ENCODE assay signal across 10 mouse cellular contexts in genomic region chr5:134236796-134237195, GRCm38 (mm10). TPM values are rescaled to one million over a fixed set of nuclear protein-coding genes. Genes with fewer than 3 reads are reported as not detected.
DNase-seq lines count a peak whose midpoint lies in the region; ATAC-seq and TF ChIP-seq lines count a peak whose summit lies in the region.
"Had no signal": no experiment of that assay in that cellular context is flagged by ENCODE, and none has a peak within 500 bp of the region (broad histone marks: within the 10 kb centered on the region; RNA-seq: fewer than 3 reads in every experiment).

No protein-coding gene starts in this region.

- peaks cover 13% of the 10 kb centered on the region; the same call in 1 of the 2 replicates for H3K4me1 ChIP-seq in lung, postnatal 0 days (ENCODE audit: insufficient read depth, low read depth, low read length)
- peaks cover 29% of the 10 kb centered on the region for H3K4me1 ChIP-seq in lung, adult 2 months (ENCODE audit: control insufficient read depth, insufficient read depth, low read length)
- H3K4me1 ChIP-seq in bone marrow, adult 2 months (ENCODE audit: control insufficient read depth, insufficient read depth, low read length) = peaks cover 6% of the 10 kb centered on the region

- no peak overlapping the region for H3K27ac ChIP-seq in lung, postnatal 0 days (ENCODE audit: low read length)
- H3K27ac ChIP-seq in bone marrow, adult 2 months (ENCODE audit: control insufficient read depth, insufficient read depth, low read depth, low read length, poor library complexity) = peak overlapping the region; percentile 90
- H3K27ac ChIP-seq: liver, embryonic 15.5 days had no signal

- H3K36me3 ChIP-seq in lung, postnatal 0 days (ENCODE audit: insufficient read depth, low read length) = peaks cover 46% of the 10 kb centered on the region

- 58% methylated on average over 6 of the region's 6 CpGs for WGBS in lung, postnatal 0 days
- 50% methylated on average over 6 of the region's 6 CpGs for WGBS in lung, adult 2 months
- 10% methylated on average over 6 of the region's 6 CpGs for WGBS in bone marrow, adult 2 months

- TF ChIP-seq CTCF in lung, postnatal 0 days (IDR thresholded peaks at IDR 0.05) = no peak
- TF ChIP-seq CTCF in lung, adult 2 months (IDR thresholded peaks at IDR 0.05; ENCODE audit: insufficient read depth, low read length) = no peak
- no peak for TF ChIP-seq CTCF in bone marrow, adult 2 months (IDR thresholded peaks at IDR 0.05; ENCODE audit: control insufficient read depth, insufficient read depth, low read length)

- no peak for TF ChIP-seq EP300 in lung, postnatal 0 days (IDR thresholded peaks at IDR 0.05)

- H3K9me3 ChIP-seq in lung, postnatal 0 days (ENCODE audit: low read length) = no peaks in the 10 kb centered on the region
- H3K9me3 ChIP-seq: liver, embryonic 15.5 days had no signal

- no peak for TF ChIP-seq POLR2A in lung, adult 2 months (IDR thresholded peaks at IDR 0.05; ENCODE audit: borderline replicate concordance, extremely low read depth, low read depth, low read length)
- no peak for TF ChIP-seq POLR2A in bone marrow, adult 2 months (IDR thresholded peaks at IDR 0.05; ENCODE audit: borderline replicate concordance, control insufficient read depth, low read depth, low read length)

- H3K4me3 ChIP-seq in lung, postnatal 0 days (ENCODE audit: low read depth, low read length) = no peak overlapping the region
- H3K4me3 ChIP-seq in lung, adult 2 months (replicated peaks; ENCODE audit: extremely low read depth, low read depth, low read length) = no peak overlapping the region
- no peak overlapping the region for H3K4me3 ChIP-seq in bone marrow, adult 2 months (replicated peaks; ENCODE audit: control insufficient read depth, low read depth, low read length)
- H3K4me3 ChIP-seq: liver, embryonic 15.5 days had no signal

- no peaks in the 10 kb centered on the region for H3K27me3 ChIP-seq in lung, postnatal 0 days (replicated peaks; ENCODE audit: insufficient read depth, low read length)
- H3K27me3 ChIP-seq: liver, embryonic 15.5 days had no signal

- ATAC-seq in lung, postnatal 0 days = peak; percentile 8; the same call in 1 of the 2 replicates
- ATAC-seq in megakaryocyte-erythroid progenitor cell, adult 5-6 weeks (replicated peaks; ENCODE audit: low FRiP score, low TSS enrichment, poor library complexity, severe bottlenecking) = no peak

- peak; percentile 53 for DNase-seq in lung, postnatal 0 days (ENCODE audit: low spot score)
- no peak for DNase-seq in lung, adult 2 months
- DNase-seq in naive thymus-derived CD4-positive, alpha-beta T cell, adult 2 months (ENCODE audit: low read depth) = peak; percentile 93
- peak; percentile 82 for DNase-seq in thymus, postnatal 14 days
- no peak for DNase-seq in cerebellum, postnatal 10 days
- no peak for DNase-seq in ovary, adult 18-20 months (ENCODE audit: low spot score)
- DNase-seq: kidney, adult 18-20 months had no signal

- H3K4me2 ChIP-seq in lung, postnatal 0 days (replicated peaks; ENCODE audit: low read depth, low read length) = no peak overlapping the region
- H3K4me2 ChIP-seq: liver, embryonic 15.5 days had no signal

- H3K9ac ChIP-seq in lung, postnatal 0 days (replicated peaks; ENCODE audit: low read depth) = no peak overlapping the region
- H3K9ac ChIP-seq: liver, embryonic 15.5 days had no signal

RNA-seq across cellular contexts. Expression of gene Ncf1, which starts 7.4 kb away (rescaled TPM):
- 19.6 and 19.8 TPM in 2 replicates for polyA plus RNA-seq in lung, postnatal 0 days (2015; fragmentation: Nextera tagmentation; extraction: Ambion mirVana)
- 32.0 and 37.8 TPM in 2 replicates for polyA plus RNA-seq in lung, adult 2 months (2012; rRNA removed)
- polyA plus RNA-seq in bone marrow, adult 2 months (2011; ENCODE audit: insufficient read depth, insufficient read length, low replicate concordance, missing spikeins) = 78.6 and 222 TPM in 2 replicates
- total RNA-seq in megakaryocyte-erythroid progenitor cell, adult 5-6 weeks (2014; fragmentation: Nextera tagmentation) = 1.7 and 12.8 TPM in 2 replicates
- total RNA-seq in megakaryocyte-erythroid progenitor cell, adult 5-6 weeks (2017) = 3.3 and 3.9 TPM in 2 replicates

RNA-seq across cellular contexts. Expression of gene Gtf2ird2, which starts 53.0 kb away (rescaled TPM):
- polyA plus RNA-seq in lung, postnatal 0 days (2015; fragmentation: Nextera tagmentation; extraction: Ambion mirVana) = 4.4 and 5.6 TPM in 2 replicates
- polyA plus RNA-seq in lung, adult 2 months (2012; rRNA removed) = 5.2 and 5.4 TPM in 2 replicates
- 3.0 and 5.5 TPM in 2 replicates for polyA plus RNA-seq in bone marrow, adult 2 months (2011; ENCODE audit: insufficient read depth, insufficient read length, low replicate concordance, missing spikeins)
- 11.6 and 16.0 TPM in 2 replicates for total RNA-seq in megakaryocyte-erythroid progenitor cell, adult 5-6 weeks (2014; fragmentation: Nextera tagmentation)
- 8.6 and 9.0 TPM in 2 replicates for total RNA-seq in megakaryocyte-erythroid progenitor cell, adult 5-6 weeks (2017)

Comparison
In these comparisons a context has a peak if more than half of its experiments do, and no peak if none do; other contexts are left out.
1. DNase-seq: peak in lung, postnatal 0 days (single experiment), naive thymus-derived CD4-positive, alpha-beta T cell, adult 2 months (single experiment) and thymus, postnatal 14 days (single experiment); none in lung, adult 2 months (single experiment), cerebellum, postnatal 10 days (0 of 2) and ovary, adult 18-20 months (single experiment).